Mouse (Mus musculus): ENCODE data around the gene Smc4.

DNA sequence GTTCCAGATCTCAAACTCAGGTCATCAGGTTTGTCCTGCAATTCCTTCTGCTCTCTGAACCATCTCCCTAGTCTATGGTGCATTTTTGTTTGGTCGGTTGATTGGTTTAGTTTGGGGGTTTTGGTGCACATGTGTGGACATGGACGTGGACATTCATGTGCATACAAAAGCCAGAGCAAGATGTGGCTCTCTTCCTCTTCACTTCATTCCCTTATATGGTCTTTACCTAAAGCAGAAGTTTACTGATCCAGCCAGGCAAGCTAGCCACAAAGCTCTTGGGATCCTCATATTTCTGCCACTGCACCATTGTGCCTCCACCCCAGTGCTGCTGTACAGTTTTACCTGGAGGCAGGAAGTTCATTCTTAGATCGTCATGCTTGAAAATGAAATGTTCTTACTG, 12.6 kb downstream of the Smc4 start:
- TF ChIP-seq CTCF (IDR thresholded peaks at IDR 0.05; ENCODE audit: low read depth, low read length) (no peak), POLR2A (IDR thresholded peaks at IDR 0.05; ENCODE audit: insufficient read depth, low read length) (no peak), EP300 (IDR thresholded peaks at IDR 0.05; ENCODE audit: insufficient read depth, low read depth, low read length) (no peak)

All from ES-Bruce4 (cell line).